Mouse (Mus musculus) left cerebral cortex, postnatal 10 days (tissue): ENCODE data around the gene Hus1. TPM values are rescaled to one million over a fixed set of nuclear protein-coding genes. Genes with fewer than 3 reads are reported as not detected.

Experiments used
- DNase-seq, 2 experiments: peaks; one replicate each; pipeline ENCODE4 v3.0.0; 2021 to 2022; ENCODE audit warnings: low spot score in 2 of 2, mixed read lengths in 1 of 2; ENCODE audit errors: extremely low spot score in 1 of 2
- intact Hi-C: fragments of 180-260 bp; cut with DNase I; formaldehyde crosslinking; loops from one replicate; pipeline ENCODE4 v1.15.1; 2025
- total RNA-seq, 2 experiments: library from RNA; stranded (reverse); gene quantifications; 2 replicates each; pipeline ENCODE4 v1.2.3; 2021

Gene Hus1
- total RNA-seq, result 10 to 100 TPM in 1 of 2 experiments, 1 to 10 TPM in 1; 8.9 to 13.5 TPM

GRCm38 (mm10) chr11:9010853-9011339 lies at the start of gene Hus1:
Gene Hus1 (minus strand): TSS chr11:9011191.
- intact Hi-C loops, result no loop called here
- peak; percentile 62 to 90 for DNase-seq

GRCm38 (mm10) chr11:9060484-9060883 lies 49.5 kb upstream of the Hus1 start:
- intact Hi-C loops, result no loop called here
- no peak for DNase-seq

GRCm38 (mm10) chr11:9060029-9060428 lies 49.0 kb upstream of the Hus1 start:
- DNase-seq, result no peak

GRCm38 (mm10) chr11:9057711-9058110 lies 46.7 kb upstream of the Hus1 start:
- intact Hi-C loops, result no loop called here
- no peak for DNase-seq

More at GRCm38 (mm10) chr11:9060029-9060428, 49.0 kb upstream of the Hus1 start:
- intact Hi-C loops, result no loop called here

- DNase-seq, result no peak
- intact Hi-C loops, result no loop called here
Measured at GRCm38 (mm10) chr11:9056937-9057336, 45.9 kb upstream of the Hus1 start.

- intact Hi-C loops, result no loop called here
- DNase-seq, result no peak
Measured at GRCm38 (mm10) chr11:9051895-9052294, 40.9 kb upstream of the Hus1 start.

GRCm38 (mm10) chr11:9050241-9050640 lies 39.2 kb upstream of the Hus1 start:
- DNase-seq, result no peak
- intact Hi-C loops, result no loop called here

- peak in 1 of 2 experiments; percentile 22 for DNase-seq
- intact Hi-C loops, result no loop called here
Measured at GRCm38 (mm10) chr11:9048703-9049060, 37.7 kb upstream of the Hus1 start, which contains the start of gene Sun3. Gene Sun3 (minus strand): TSS chr11:9048991.

- intact Hi-C loops, result no loop called here
- DNase-seq, result peak; percentile 78 to 90
Measured at GRCm38 (mm10) chr11:9048011-9048702, 37.2 kb upstream of the Hus1 start, which contains the start of gene Gm11992. Gene Gm11992 (plus strand): TSS chr11:9048594.

GRCm38 (mm10) chr11:9047044-9047443 lies 36.1 kb upstream of the Hus1 start:
- intact Hi-C loops, result no loop called here

GRCm38 (mm10) chr11:9046546-9046945 lies 35.6 kb upstream of the Hus1 start:
- no peak for DNase-seq
- intact Hi-C loops, result no loop called here

More at GRCm38 (mm10) chr11:9047044-9047443, 36.1 kb upstream of the Hus1 start:
- DNase-seq, result peak in 1 of 2 experiments; percentile 16

- DNase-seq, result no peak
- intact Hi-C loops, result no loop called here
Measured at GRCm38 (mm10) chr11:9031530-9031929, 20.5 kb upstream of the Hus1 start.

- intact Hi-C loops, result no loop called here
- no peak for DNase-seq
Measured at GRCm38 (mm10) chr11:9025211-9025610, 14.2 kb upstream of the Hus1 start.

GRCm38 (mm10) chr11:9024782-9025181 lies 13.8 kb upstream of the Hus1 start:
- intact Hi-C loops, result no loop called here
- DNase-seq, result no peak

- intact Hi-C loops, result no loop called here
- no peak for DNase-seq
Measured at GRCm38 (mm10) chr11:9020207-9020606, 9.2 kb upstream of the Hus1 start.

GRCm38 (mm10) chr11:9018491-9019267 lies 7.7 kb upstream of the Hus1 start:
- intact Hi-C loops, result no loop called here
- DNase-seq, result no peak

GRCm38 (mm10) chr11:9014740-9015139 lies 3.7 kb upstream of the Hus1 start:
- no peak for DNase-seq
- intact Hi-C loops, result no loop called here

- intact Hi-C loops, result no loop called here
Measured at GRCm38 (mm10) chr11:9011348-9011747, 357 bp upstream of the Hus1 start.

GRCm38 (mm10) chr11:9010416-9010815 lies 575 bp downstream of the Hus1 start:
- DNase-seq, result peak; percentile 27 to 31
- intact Hi-C loops, result no loop called here

More at GRCm38 (mm10) chr11:9011348-9011747, 357 bp upstream of the Hus1 start:
- no peak for DNase-seq

- intact Hi-C loops, result no loop called here
- no peak for DNase-seq
Measured at GRCm38 (mm10) chr11:9008761-9009160, 2.2 kb downstream of the Hus1 start.
